Mouse (Mus musculus) heart, embryonic 12.5 days (tissue): ENCODE data around the gene Col4a1. TPM values are rescaled to one million over a fixed set of nuclear protein-coding genes. Genes with fewer than 3 reads are reported as not detected.

ENCODE experiments used
- ATAC-seq: fragments of 200-750 bp; cut with Nextera tagmentation; 2 replicates; pipeline ENCODE4 v1.8.0; 2017; ENCODE audit warnings: moderate TSS enrichment, moderate library complexity; ENCODE audit not compliant: insufficient number of reproducible peaks, low FRiP score
- H3K27ac ChIP-seq: fragments of 300-500 bp; sonication (generic); 2 replicates; pipeline ENCODE4 v1.5.1; 2016; ENCODE audit warnings: mild to moderate bottlenecking, moderate library complexity; ENCODE audit not compliant: poor library complexity, severe bottlenecking
- H3K27me3 ChIP-seq: fragments of 300-500 bp; sonication (generic); replicated peaks from 2 replicates; pipeline ENCODE4 v1.6.1; 2016; ENCODE audit warnings: mild to moderate bottlenecking, moderate library complexity
- H3K36me3 ChIP-seq: fragments of 300-500 bp; sonication (generic); 2 replicates; pipeline ENCODE4 v1.6.1; 2016; ENCODE audit warnings: mild to moderate bottlenecking, moderate library complexity
- H3K4me1 ChIP-seq: fragments of 300-500 bp; sonication (generic); replicated peaks from 2 replicates; pipeline ENCODE4 v1.6.1; 2016; ENCODE audit warnings: mild to moderate bottlenecking
- H3K4me2 ChIP-seq: fragments of 300-500 bp; sonication (generic); 2 replicates; pipeline ENCODE4 v1.6.1; 2016; ENCODE audit warnings: mild to moderate bottlenecking, moderate library complexity
- H3K4me3 ChIP-seq: fragments of 300-500 bp; sonication (generic); 2 replicates; pipeline ENCODE4 v1.5.1; 2016; ENCODE audit warnings: mild to moderate bottlenecking
- H3K9ac ChIP-seq: fragments of 300-500 bp; sonication (generic); 2 replicates; pipeline ENCODE4 v1.6.1; 2016; ENCODE audit warnings: mild to moderate bottlenecking, moderate library complexity
- H3K9me3 ChIP-seq: fragments of 300-500 bp; sonication (generic); replicated peaks from 2 replicates; pipeline ENCODE4 v1.6.1; 2016; ENCODE audit warnings: mild to moderate bottlenecking, moderate library complexity
- WGBS: fragments of 180-500 bp; shearing (Covaris S2); methylation state at CpG from one replicate; pipeline ENCODE4 v1.1.7; 2016; 5-methylcytosine and 5-hydroxymethylcytosine counted together
- polyA plus RNA-seq: library from polyadenylated mRNA; unstranded; fragments of >200 nt; fragmentation: Nextera tagmentation; extraction: Ambion mirVana; gene quantifications from 2 replicates; pipeline ENCODE4 v1.2.1, GENCODE M21; 2016

Col4a1 gene
- polyA plus RNA-seq, 1 experiment from 2014 or later, result 240 TPM

DNA sequence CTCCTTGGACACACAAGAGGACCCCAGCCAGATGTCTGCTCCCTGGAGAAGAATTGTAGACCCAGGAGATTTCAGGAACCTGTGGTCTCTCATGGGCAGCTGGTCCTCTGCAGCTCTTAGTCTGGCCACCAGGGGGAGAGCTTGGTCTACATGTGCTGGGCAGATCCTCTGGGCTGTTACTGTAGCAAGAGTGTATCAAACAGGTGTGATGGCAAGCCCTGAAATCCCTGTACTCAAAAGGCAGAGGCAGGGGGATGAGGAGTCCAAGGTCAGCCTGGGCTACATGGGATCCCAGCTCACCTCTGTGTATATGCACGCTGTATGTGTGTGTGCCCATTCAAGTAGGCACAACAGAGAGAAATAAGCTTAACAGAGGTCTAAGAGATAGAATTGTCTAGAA, 59.1 kb downstream of the Col4a1 start:
- Histone ChIP-seq H3K27ac (peak overlapping the region; percentile 83), H3K9me3 (no peaks in the 10 kb centered on the region)
- 66% methylated on average over 1 of the region's 1 CpGs for WGBS

DNA sequence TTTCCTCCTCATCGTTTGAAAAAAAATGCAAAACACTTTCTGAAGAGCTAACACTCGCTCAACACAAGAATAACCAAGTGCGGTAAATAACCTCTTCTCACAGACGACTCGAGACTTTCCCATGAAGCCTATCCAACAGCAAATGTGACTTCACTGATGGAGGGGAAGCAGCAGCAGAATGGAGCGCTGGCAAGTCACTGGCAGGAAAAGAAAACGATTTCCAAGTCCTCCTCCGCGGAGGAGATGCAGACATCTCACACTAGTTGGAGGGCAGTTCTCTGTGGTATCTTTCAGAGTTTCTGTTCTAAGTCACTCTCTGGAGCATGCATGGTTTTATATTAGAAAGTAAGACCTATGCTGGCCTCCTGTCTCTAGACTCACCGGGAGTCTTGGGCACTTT, 59.6 kb downstream of the Col4a1 start:
- H3K4me1 ChIP-seq, result peaks cover 80% of the 10 kb centered on the region
- H3K9ac ChIP-seq, result no peak overlapping the region
- ATAC-seq, result no peak
- no peak overlapping the region for H3K4me3 ChIP-seq
- H3K4me2 ChIP-seq, result no peak overlapping the region
- no peaks in the 10 kb centered on the region for H3K36me3 ChIP-seq
- H3K9me3 ChIP-seq, result no peaks in the 10 kb centered on the region
- peak overlapping the region; percentile 83 for H3K27ac ChIP-seq
- WGBS, result 69% methylated on average over 10 of the region's 10 CpGs
- H3K27me3 ChIP-seq, result no peaks in the 10 kb centered on the region

More for the DNA sequence above, 59.1 kb downstream of the Col4a1 start:
- no peak for ATAC-seq
- Histone ChIP-seq H3K9ac (no peak overlapping the region), H3K4me3 (no peak overlapping the region), H3K27me3 (no peaks in the 10 kb centered on the region), H3K36me3 (no peaks in the 10 kb centered on the region), H3K4me1 (peaks cover 82% of the 10 kb centered on the region), H3K4me2 (no peak overlapping the region)

DNA sequence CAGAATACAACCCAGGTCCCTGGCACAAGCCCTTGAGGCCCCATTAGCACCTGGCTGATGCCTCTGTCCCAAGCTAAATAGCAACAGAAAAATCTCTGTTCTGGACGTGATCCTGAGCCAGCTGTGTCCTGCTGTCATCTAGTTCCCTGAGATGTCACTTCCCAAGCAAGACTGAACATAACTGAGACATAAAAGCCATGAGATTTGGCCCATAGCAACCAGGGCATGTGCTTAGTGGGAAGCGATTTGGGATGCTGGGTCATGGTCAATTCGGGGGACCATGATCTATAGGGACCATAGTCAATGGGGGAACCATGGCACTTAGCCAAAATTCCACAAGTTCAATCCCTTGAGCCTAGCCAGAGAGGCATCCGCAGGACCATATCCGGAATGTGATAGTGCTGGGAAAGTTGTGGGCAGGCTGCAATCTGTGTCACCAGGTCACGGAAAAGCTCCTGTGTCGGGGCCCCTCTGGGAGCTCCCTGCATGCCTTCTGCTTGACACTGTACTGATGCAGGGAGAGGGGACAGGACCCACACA, 60.3 kb downstream of the Col4a1 start:
- Histone ChIP-seq H3K4me3 (no peak overlapping the region), H3K4me2 (peak overlapping the region; percentile 23; the same call in 1 of the 2 replicates), H3K36me3 (no peaks in the 10 kb centered on the region), H3K27me3 (no peaks in the 10 kb centered on the region), H3K4me1 (peaks cover 72% of the 10 kb centered on the region), H3K9ac (0 out of 2 replicates have a peak overlapping the region, but pooled peaks have one; percentile 43), H3K27ac (peak overlapping the region; percentile 83), H3K9me3 (no peaks in the 10 kb centered on the region)
- WGBS, result 24% methylated on average over 7 of the region's 7 CpGs
- peak; percentile 81 for ATAC-seq

DNA sequence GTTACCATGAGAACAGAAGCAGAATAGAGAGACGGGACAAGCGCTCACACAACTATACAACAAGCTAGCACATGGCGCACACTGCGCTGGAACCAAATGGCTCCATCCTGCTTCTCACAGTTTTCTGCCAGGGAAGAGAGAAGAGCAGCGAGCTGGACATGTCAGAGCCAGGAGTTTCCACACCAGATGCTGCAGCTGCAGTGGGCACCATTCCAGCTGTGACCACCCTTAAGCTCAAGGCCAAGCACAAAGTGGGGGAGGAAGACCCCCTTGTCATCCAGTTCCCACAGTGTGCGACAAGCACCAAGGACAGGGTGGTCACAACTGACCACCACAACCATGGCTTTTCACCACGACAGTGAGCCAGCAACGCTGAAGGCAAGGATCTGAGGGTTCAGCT, 62.5 kb downstream of the Col4a1 start:
- H3K9ac ChIP-seq, result no peak overlapping the region
- ATAC-seq, result no peak
- H3K4me1 ChIP-seq, result peaks cover 69% of the 10 kb centered on the region
- H3K4me3 ChIP-seq, result no peak overlapping the region
- WGBS, result 73% methylated on average over 8 of the region's 8 CpGs
- no peaks in the 10 kb centered on the region for H3K9me3 ChIP-seq
- no peak overlapping the region for H3K4me2 ChIP-seq
- H3K27me3 ChIP-seq, result no peaks in the 10 kb centered on the region
- H3K27ac ChIP-seq, result peak overlapping the region; percentile 41
- H3K36me3 ChIP-seq, result peaks cover 21% of the 10 kb centered on the region

DNA sequence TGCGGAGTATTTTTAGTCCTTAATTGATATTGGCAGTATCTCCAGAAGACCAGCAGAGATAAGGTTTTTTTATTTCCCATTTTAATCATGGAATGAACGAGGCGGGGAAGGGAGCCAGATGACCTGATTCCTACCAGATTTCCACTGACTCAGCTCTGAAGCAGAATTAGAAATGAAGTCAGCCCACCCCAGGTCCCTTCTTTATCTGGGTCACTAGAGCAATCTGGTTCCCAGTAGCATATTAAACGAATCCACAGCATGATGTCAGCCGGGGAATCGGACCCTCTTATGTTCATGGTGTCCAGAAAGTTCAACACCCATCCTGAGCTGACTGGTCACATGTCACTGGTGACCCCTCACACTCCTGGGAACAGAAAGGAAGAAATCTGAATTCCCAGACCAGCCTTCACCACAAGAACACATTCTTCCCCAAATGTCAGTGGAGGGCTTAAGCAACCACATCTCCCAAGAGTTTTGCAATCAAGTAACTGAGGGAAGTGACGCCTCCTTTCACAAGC, 63.0 kb downstream of the Col4a1 start:
- Histone ChIP-seq H3K4me1 (peaks cover 64% of the 10 kb centered on the region), H3K27me3 (no peaks in the 10 kb centered on the region), H3K9me3 (no peaks in the 10 kb centered on the region), H3K4me2 (no peak overlapping the region), H3K36me3 (peaks cover 24% of the 10 kb centered on the region), H3K27ac (no peak overlapping the region; the same call in 1 of the 2 replicates), H3K9ac (no peak overlapping the region), H3K4me3 (no peak overlapping the region)
- ATAC-seq, result no peak
- WGBS, result 35% methylated on average over 7 of the region's 7 CpGs

DNA sequence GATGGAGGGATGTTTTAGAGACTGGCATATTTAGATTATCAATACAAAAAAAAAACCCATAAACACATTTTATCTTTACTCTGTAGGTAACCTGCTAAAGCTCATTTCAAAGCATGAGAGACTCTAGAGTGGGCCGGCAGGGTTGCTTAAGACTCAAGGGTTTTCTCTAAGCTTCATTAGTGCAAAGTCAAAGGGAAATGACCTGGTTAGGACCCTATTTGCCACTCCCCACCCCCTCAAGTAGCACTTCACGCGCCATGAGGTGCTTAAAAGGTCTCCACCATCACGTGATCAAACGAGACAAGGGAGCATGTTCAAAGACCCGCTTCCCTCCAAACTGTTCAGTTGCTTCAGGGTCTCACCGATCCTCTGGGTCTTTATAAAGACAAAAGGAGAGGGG, 63.9 kb downstream of the Col4a1 start:
- Histone ChIP-seq H3K4me1 (peaks cover 55% of the 10 kb centered on the region), H3K27me3 (no peaks in the 10 kb centered on the region), H3K9ac (no peak overlapping the region), H3K27ac (no peak overlapping the region), H3K36me3 (peaks cover 33% of the 10 kb centered on the region), H3K9me3 (no peaks in the 10 kb centered on the region), H3K4me3 (no peak overlapping the region), H3K4me2 (0 out of 2 replicates have a peak overlapping the region, but pooled peaks have one; percentile 13)
- 30% methylated on average over 7 of the region's 7 CpGs for WGBS
- no peak for ATAC-seq

DNA sequence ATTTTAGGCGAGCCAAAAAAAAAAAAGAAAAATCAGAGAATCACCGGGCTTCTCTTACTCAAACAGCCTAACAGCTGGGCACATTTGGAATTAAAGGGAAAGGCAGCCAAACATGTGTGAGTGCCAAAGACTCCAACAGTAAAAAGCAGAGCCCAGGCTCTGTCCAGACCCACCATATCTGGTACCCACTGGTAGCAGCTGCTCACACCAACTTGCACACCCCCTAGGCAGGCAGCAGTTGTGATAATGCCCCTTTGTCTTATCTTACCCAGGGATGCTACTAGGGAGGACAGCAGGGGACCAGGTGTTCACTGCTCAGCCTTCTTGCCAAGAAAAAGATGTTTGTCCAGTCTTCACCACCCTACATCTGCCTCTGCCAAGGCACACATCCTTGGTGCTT, 71.1 kb downstream of the Col4a1 start:
- ATAC-seq, result no peak
- H3K4me3 ChIP-seq, result no peak overlapping the region
- H3K9ac ChIP-seq, result no peak overlapping the region
- peaks cover 91% of the 10 kb centered on the region for H3K36me3 ChIP-seq
- H3K9me3 ChIP-seq, result no peaks in the 10 kb centered on the region
- H3K4me2 ChIP-seq, result no peak overlapping the region
- WGBS, result 63% methylated on average over 2 of the region's 2 CpGs
- H3K27ac ChIP-seq, result no peak overlapping the region
- no peaks in the 10 kb centered on the region for H3K27me3 ChIP-seq
- H3K4me1 ChIP-seq, result peaks cover 5% of the 10 kb centered on the region; the same call in 1 of the 2 replicates

DNA sequence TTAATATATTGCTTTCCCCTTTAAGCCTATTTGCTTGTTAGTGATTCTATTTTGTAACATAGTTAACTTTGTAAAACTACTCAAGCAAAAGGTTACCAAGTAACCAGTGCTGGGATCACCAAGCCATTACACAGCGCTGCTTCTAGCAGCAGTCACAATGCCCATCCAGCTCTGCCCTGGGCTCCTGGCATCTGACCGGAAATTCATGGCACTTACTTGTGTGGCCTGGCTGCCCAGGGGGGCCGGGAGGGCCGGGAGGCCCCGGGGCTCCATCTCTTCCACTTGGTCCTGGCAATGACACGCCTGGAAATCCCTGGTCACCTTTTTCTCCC, 77.8 kb downstream of the Col4a1 start:
- Histone ChIP-seq H3K4me1 (peaks cover 6% of the 10 kb centered on the region), H3K27ac (no peak overlapping the region), H3K27me3 (no peaks in the 10 kb centered on the region), H3K9me3 (no peaks in the 10 kb centered on the region), H3K36me3 (peaks cover 90% of the 10 kb centered on the region), H3K4me2 (no peak overlapping the region), H3K4me3 (no peak overlapping the region), H3K9ac (no peak overlapping the region)
- no peak for ATAC-seq
- WGBS, result 81% methylated on average over 6 of the region's 6 CpGs

DNA sequence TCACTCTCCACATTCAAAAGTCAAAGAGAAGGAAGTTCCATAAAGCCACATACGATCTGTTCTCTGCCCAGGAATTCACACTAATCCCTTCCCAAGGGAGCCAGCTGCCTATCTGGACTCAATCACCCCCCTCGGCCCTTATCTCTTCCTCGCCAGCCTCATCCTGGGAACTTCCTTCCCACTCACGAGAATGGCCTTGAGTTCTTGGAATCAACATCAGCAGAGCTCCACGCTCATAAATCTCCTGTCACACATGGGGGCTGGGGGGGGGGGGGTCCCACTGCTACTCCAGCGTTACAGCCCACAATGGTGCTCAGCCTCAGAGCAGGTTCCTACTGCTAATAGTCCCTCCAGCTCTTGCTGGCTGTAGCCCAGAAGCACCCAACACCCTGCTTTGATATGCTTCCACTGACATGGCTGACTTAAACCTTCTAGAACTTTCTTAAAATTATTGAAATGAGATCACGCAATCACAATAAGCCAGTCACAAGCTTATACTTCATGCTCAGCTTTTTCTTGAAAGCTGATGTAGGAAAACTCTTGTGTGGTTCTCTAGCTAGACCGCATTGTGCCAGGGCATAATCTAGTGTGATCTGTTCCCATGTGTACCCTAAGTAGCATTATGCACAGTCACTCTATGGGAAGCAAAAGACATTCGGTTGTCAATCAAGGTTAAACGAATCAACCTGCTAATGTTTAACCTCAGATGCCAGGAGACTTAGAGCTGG, 78.3 kb downstream of the Col4a1 start:
- Histone ChIP-seq H3K4me1 (peaks cover 6% of the 10 kb centered on the region), H3K9me3 (no peaks in the 10 kb centered on the region), H3K4me3 (no peak overlapping the region), H3K9ac (no peak overlapping the region), H3K36me3 (peaks cover 90% of the 10 kb centered on the region), H3K27ac (no peak overlapping the region), H3K4me2 (no peak overlapping the region), H3K27me3 (no peaks in the 10 kb centered on the region)
- no peak for ATAC-seq
- WGBS, result 42% methylated on average over 10 of the region's 10 CpGs

DNA sequence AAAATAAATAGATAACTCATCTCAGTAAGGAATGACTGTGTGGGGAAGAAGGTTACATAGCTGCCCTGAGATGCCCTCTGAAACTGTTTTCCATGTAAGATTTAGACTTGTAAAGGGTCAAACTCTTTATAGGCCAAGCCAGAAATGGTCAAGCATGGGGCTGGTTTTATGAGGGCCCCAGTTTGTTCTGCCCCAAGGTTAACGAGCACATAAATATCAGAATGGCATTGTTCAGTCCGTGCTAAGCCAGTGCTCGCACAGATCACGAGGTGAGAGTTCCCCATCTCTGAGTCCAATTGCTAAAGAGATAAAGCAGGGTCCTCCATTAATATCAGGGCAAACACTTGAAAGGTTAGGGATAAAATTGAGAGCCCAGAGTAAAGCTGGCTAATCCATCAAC, 79.6 kb downstream of the Col4a1 start:
- H3K4me2 ChIP-seq, result no peak overlapping the region
- peaks cover 6% of the 10 kb centered on the region for H3K4me1 ChIP-seq
- H3K27ac ChIP-seq, result no peak overlapping the region
- no peaks in the 10 kb centered on the region for H3K9me3 ChIP-seq
- peaks cover 90% of the 10 kb centered on the region for H3K36me3 ChIP-seq
- ATAC-seq, result no peak
- H3K9ac ChIP-seq, result no peak overlapping the region
- H3K27me3 ChIP-seq, result no peaks in the 10 kb centered on the region
- WGBS, result 79% methylated on average over 4 of the region's 4 CpGs
- no peak overlapping the region for H3K4me3 ChIP-seq

DNA sequence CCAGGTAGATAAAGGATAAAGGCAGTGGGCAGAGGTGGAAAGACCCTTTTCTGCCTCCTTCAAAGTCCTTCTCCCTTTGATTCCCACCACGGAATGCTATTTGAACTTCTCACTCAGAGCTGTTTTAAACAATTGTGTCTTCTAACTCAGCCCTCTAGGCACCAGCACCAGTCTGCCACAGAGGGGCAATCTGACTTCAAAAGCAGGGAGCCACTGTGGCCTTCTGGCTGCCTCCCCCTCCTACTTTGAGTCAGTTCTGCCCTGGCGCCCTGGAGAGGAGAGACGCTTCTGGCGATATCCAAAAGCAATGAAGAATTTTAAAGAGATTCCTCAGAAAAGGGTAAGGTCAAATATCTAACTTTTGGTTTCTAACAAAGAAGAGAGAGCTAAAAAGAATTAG, 82.3 kb downstream of the Col4a1 start:
- H3K9me3 ChIP-seq, result no peaks in the 10 kb centered on the region
- H3K4me3 ChIP-seq, result no peak overlapping the region
- 67% methylated on average over 4 of the region's 4 CpGs for WGBS
- peaks cover 6% of the 10 kb centered on the region for H3K4me1 ChIP-seq
- H3K4me2 ChIP-seq, result no peak overlapping the region
- ATAC-seq, result no peak
- H3K27ac ChIP-seq, result no peak overlapping the region
- H3K36me3 ChIP-seq, result peaks cover 86% of the 10 kb centered on the region
- H3K9ac ChIP-seq, result no peak overlapping the region
- no peaks in the 10 kb centered on the region for H3K27me3 ChIP-seq
